Mouse (Mus musculus) G1E (cell line): Measurements from ENCODE around the gene Rasal2. TPM values are rescaled to one million over a fixed set of nuclear protein-coding genes. Genes with fewer than 3 reads are reported as not detected.

Source experiments
- ATAC-seq: 2 replicates; pipeline ENCODE4 v1.8.0; 2016; ENCODE audit warnings: mild to moderate bottlenecking; ENCODE audit not compliant: insufficient number of reproducible peaks, poor library complexity, low FRiP score, severe bottlenecking; ENCODE audit errors: extremely low read depth
- DNase-seq: peaks from one replicate; pipeline ENCODE4 v3.0.0; 2012; ENCODE audit warnings: low spot score
- H3K27me3 ChIP-seq: 2 replicates; pipeline ENCODE4 v1.6.1; 2012; ENCODE audit warnings: mild to moderate bottlenecking, low read length, inconsistent platforms; ENCODE audit not compliant: insufficient read depth
- H3K36me3 ChIP-seq: replicated peaks from 2 replicates; pipeline ENCODE3; 2012; ENCODE audit warnings: mild to moderate bottlenecking, inconsistent platforms
- H3K4me1 ChIP-seq: 2 replicates; pipeline ENCODE4 v1.6.1; 2012; ENCODE audit warnings: low read depth, low read length, inconsistent platforms, mixed read lengths; ENCODE audit not compliant: insufficient read depth
- H3K4me3 ChIP-seq: 2 replicates; pipeline ENCODE4 v1.5.1; 2012; ENCODE audit warnings: low read depth, mild to moderate bottlenecking, inconsistent platforms, low read length, moderate library complexity, mixed read lengths
- H3K9me3 ChIP-seq: replicated peaks from 2 replicates; pipeline ENCODE4 v1.6.1; 2012; ENCODE audit warnings: inconsistent platforms
- CTCF ChIP-seq: IDR thresholded peaks from 2 replicates; pipeline ENCODE4 v1.5.1; 2012; ENCODE audit warnings: low read depth, low read length, inconsistent platforms, mixed read lengths
- GATA1 ChIP-seq: IDR thresholded peaks from 2 replicates; pipeline ENCODE4 v1.6.1; 2012; ENCODE audit warnings: borderline replicate concordance, low read length, inconsistent platforms, mixed read lengths
- GATA2 ChIP-seq: IDR thresholded peaks from 2 replicates; pipeline ENCODE4 v1.6.1; 2012; ENCODE audit warnings: low read depth, low read length, inconsistent platforms, borderline replicate concordance
- POLR2AphosphoS5 ChIP-seq: IDR thresholded peaks from 2 replicates; pipeline ENCODE4 v1.6.1; 2012; ENCODE audit warnings: low read depth, low read length, inconsistent platforms; ENCODE audit not compliant: insufficient replicate concordance
- TAL1 ChIP-seq: conservative IDR thresholded peaks from 2 replicates; pipeline ENCODE4 v1.6.1; 2012; ENCODE audit warnings: low read depth, low read length, inconsistent platforms, mixed read lengths
- polyA plus RNA-seq: library from polyadenylated mRNA; stranded (reverse); fragments of >175 nt; gene quantifications from 2 replicates; pipeline ENCODE4 v1.2.3, GENCODE M21; 2012
- total RNA-seq, 2 experiments: library from RNA; stranded (forward) in 1 of 2; stranded (reverse) in 1 of 2; fragments of 200-1000 nt in 1 of 2; fragments of >200 nt in 1 of 2; fragmentation: Nextera tagmentation in 1 of 2; gene quantifications; 2 replicates each; pipeline ENCODE4 v1.2.3; 2014 to 2017

Gene Rasal2
- total and polyA plus RNA-seq, 3 experiments = 0.78 to 8.0 (median 2.7) TPM

DNA sequence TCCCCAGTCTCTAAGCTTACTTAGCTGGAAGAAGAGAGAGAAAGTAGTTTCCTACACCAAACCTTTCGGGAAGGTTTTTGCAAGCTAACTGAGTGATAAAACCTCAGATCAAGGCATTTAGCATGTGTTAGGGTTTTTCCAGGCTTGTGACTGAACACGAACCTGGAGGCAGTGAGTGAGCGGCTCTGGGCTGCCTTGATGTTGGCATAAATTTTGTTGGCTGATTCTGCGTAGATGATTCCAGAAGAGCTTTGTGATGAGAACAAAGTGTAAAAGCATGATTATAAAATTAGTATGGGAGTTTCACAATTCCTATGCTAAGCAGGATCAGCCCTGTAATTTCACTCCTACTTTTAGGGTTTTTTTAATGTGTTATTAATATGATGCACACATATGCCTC, 15.2 kb upstream of the Rasal2 start:
- no peaks in the 10 kb centered on the region for H3K36me3 ChIP-seq
- DNase-seq (no peak), ATAC-seq (no peak)
- H3K27me3 ChIP-seq = no peaks in the 10 kb centered on the region
- no peak overlapping the region for H3K4me3 ChIP-seq
- H3K4me1 ChIP-seq = peaks cover 9% of the 10 kb centered on the region
- H3K9me3 ChIP-seq = no peaks in the 10 kb centered on the region
- TF ChIP-seq TAL1 (no peak), GATA2 (no peak), GATA1 (no peak), CTCF (no peak), POLR2AphosphoS5 (no peak)

DNA sequence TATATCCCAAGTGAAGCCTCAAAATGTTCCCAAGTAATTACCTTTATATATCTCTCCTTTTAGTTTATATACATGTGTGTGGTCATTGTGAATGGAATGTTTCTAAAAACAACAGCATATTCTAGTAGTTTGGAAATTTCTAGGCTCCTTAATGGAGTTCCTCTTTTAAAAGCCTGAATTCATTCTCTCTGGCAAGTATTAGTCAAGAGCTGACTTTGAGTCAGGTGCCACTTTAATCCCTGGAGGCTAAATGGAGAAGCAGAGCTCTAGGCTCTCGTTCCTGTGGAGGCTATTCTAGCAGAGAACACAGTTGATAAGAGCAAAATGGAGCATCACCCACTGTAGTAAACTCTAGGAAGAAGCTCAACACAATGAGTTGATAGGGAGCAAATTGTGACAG, 14.5 kb upstream of the Rasal2 start:
- H3K4me1 ChIP-seq = peaks cover 9% of the 10 kb centered on the region
- TF ChIP-seq TAL1 = no peak
- TF ChIP-seq POLR2AphosphoS5 = no peak
- no peak for TF ChIP-seq GATA1
- TF ChIP-seq GATA2 = no peak
- TF ChIP-seq CTCF = no peak
- no peak overlapping the region for H3K4me3 ChIP-seq
- no peak for ATAC-seq
- no peaks in the 10 kb centered on the region for H3K9me3 ChIP-seq
- no peaks in the 10 kb centered on the region for H3K36me3 ChIP-seq
- no peaks in the 10 kb centered on the region for H3K27me3 ChIP-seq
- DNase-seq = no peak

- Histone ChIP-seq H3K4me1 (peaks cover 9% of the 10 kb centered on the region), H3K9me3 (no peaks in the 10 kb centered on the region), H3K36me3 (no peaks in the 10 kb centered on the region), H3K4me3 (peak overlapping the region; percentile 44; the same call in 1 of the 2 replicates), H3K27me3 (no peaks in the 10 kb centered on the region)
- ATAC-seq = peak; percentile 22; the same call in 1 of the 2 replicates
- TF ChIP-seq CTCF (no peak), TAL1 (no peak), GATA2 (no peak), POLR2AphosphoS5 (no peak), GATA1 (no peak)
- DNase-seq = no peak
These were observed 13.5 kb upstream of the Rasal2 start for GRCm38 (mm10) chr1:157425741-157426427.

DNA sequence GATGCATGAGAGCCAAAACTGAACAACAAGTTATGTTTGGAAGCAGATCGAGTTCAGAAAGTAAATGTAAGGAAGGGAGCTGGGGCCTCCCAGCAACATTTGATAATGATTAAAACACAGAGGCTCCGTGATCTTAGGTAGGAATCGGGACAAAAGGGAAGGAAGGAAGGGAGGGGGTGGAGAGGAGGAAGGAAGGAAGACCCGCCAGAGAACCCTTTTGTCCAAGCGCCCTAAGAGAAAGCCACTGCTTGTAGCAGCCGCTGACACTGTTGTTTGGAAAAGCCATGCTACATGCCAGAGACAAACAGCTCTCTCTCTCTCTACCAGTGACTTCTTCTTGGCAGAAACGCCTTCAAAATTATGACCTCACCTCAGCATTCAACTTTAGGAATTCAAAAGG, 5.5 kb upstream of the Rasal2 start:
- ATAC-seq (no peak), DNase-seq (no peak)
- Histone ChIP-seq H3K27me3 (no peaks in the 10 kb centered on the region), H3K36me3 (no peaks in the 10 kb centered on the region), H3K9me3 (0 out of 2 replicates have a peak, but pooled peaks cover under 1% of the 10 kb centered on the region), H3K4me1 (peaks cover 9% of the 10 kb centered on the region), H3K4me3 (no peak overlapping the region)
- TF ChIP-seq TAL1 = no peak
- no peak for TF ChIP-seq CTCF
- TF ChIP-seq POLR2AphosphoS5 = no peak
- TF ChIP-seq GATA2 = no peak
- no peak for TF ChIP-seq GATA1

DNA sequence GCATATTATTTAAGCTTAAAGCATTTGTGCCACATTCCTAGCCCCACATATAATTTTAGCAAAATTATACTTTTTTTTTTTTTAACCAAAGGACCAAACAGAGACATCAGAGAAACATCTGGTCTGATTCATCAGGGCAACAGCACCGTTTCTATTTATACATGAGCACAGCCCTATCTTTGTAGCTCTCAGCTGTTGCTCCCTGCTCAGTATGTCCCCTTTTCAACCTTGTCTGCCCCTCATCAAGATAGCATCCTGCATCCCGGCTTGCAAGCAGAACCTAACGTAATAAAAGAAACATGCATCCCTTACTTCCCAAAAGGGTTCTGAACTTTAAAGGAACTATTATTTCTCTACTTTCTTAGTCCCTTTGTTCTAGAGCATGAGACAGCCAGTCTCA, 5.0 kb upstream of the Rasal2 start:
- Histone ChIP-seq H3K27me3 (no peaks in the 10 kb centered on the region), H3K9me3 (peaks cover 5% of the 10 kb centered on the region), H3K36me3 (no peaks in the 10 kb centered on the region), H3K4me3 (no peak overlapping the region), H3K4me1 (peaks cover 9% of the 10 kb centered on the region)
- TF ChIP-seq TAL1 (no peak), GATA1 (no peak), GATA2 (no peak), CTCF (no peak), POLR2AphosphoS5 (no peak)
- ATAC-seq (no peak), DNase-seq (no peak)

- H3K27me3 ChIP-seq = no peaks in the 10 kb centered on the region
These were observed 4.2 kb upstream of the Rasal2 start for GRCm38 (mm10) chr1:157416628-157417027.

More at GRCm38 (mm10) chr1:157416628-157417027, 4.2 kb upstream of the Rasal2 start:
- H3K4me1 ChIP-seq = peaks cover 12% of the 10 kb centered on the region
- TF ChIP-seq TAL1 (no peak), GATA1 (no peak)
- H3K9me3 ChIP-seq = peaks cover 13% of the 10 kb centered on the region
- no peaks in the 10 kb centered on the region for H3K36me3 ChIP-seq
- no peak for ATAC-seq
- H3K4me3 ChIP-seq = no peak overlapping the region
- no peak for DNase-seq
